Mouse (Mus musculus) right cerebral cortex, adult 18-20 months (tissue): ENCODE data around the gene Zfand3.
A peak's percentile ranks its signal among the peaks of the same experiment; 100 is the strongest.

Experiments used
- DNase-seq: peaks from one replicate; pipeline ENCODE4 v3.0.0; 2022; ENCODE audit warnings: mixed read lengths

The Zfand3 gene

DNA sequence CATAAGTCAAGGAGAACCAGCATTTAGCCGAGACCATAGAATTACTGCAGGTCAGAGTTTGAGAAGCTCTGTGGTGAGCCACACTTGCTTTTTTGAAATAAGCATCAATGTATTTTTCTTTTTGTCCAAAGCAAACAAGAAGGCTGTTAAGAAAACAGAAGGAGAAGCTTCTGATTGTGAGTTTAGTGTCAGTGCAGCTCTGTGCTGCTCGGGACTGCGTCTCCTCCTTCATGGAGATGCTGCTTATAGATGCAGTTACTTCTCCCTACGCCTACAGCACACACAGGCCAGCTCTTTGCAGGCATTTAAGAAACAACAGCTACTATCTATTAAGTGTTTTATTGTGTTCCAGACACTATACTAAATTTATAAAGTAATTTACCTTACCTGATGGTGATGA lies 107.5 kb downstream of the Zfand3 start:
- no peak for DNase-seq

DNA sequence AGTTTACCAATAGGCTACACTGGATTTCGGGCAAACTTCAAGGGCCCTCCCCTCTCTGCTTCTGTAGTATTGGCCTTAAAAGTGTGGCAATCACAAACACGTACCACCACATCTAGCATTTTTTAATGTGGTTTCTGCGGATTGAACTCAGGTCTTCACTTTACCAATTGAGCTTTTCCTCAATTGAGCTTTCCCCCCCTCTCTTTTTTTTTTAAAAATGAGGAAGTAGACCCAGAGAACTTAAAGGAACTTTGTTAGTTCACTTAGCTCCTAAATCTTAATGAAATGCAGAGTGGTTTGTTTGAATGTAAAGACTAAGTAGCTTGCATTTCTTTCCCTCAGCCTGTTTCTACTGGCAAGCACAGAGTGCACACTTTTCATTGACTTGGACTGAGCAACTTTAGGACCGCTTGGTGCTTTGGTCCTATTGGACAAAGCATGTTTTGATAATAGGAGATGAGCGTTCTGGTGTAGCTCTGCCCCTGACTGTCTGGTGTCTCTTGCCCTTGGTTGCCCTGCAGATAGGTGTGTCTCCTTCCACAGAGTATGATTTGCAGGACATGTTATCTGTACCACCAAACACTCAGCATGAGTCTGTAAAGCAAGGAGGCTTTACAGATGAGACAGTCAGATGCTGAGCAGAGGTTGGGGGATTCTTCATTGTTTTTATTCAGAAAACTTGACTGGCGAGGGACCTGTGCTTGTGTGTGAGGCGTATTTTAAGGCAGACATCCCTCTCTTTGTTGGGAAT lies 108.2 kb downstream of the Zfand3 start:
- no peak for DNase-seq

DNA sequence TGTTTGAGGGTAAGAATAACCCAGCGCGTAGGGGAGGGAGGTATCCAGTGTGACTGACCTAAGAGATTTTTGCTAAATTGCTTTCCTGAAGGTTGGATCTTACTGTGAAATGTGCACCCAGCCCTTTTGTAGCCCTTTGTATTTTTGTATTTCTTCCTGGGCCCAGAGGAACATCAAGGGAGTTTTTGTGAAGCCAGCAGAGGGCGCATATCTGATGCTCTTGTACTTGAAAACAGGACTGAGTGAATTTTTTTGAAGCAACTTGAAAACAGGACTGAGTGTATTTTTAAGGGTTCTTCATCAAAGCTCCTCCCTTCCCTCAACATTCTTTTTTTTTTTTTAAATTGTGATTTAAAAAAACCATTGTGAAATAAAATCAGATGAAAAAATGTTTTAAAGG lies 110.2 kb downstream of the Zfand3 start:
- DNase-seq = peak; percentile 35

DNA sequence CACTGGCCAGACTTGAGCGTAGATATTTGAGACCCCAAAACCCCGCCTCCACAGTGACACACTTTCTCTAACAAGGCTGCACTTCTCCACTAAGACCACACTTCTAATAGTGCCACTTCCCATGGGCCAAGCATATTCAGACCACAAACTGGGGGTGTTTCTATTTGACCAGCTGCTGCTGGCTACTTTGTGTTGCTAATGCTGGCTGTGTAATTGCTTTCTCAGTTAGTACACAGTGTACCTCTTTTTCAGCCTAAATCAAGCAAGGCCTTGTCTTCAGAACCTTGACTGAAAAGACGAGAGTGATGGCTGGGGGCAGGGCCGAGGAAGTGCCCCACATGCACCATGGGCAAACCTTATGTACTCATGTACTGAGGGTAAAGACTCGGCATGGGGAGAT lies 111.7 kb downstream of the Zfand3 start:
- DNase-seq = peak; percentile 41

DNA sequence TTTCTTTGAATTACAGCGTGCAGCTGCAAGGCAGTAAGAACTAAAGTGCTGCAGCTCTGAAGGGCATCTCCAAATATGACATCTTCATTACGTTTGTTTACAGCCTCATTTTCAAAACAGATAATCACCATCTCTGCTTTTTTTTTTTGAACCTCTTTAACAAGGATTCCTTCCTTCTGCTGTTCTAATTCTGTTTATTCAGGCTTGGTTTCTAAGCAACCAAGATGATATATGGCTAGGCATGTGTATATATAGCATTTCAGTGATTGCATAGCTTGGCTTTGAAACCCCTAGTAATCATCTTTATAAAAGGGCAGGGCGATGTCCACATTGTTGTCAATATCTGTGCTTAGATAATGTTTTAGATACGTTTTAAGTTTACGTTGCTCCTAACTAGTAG lies 113.5 kb downstream of the Zfand3 start:
- no peak for DNase-seq

DNA sequence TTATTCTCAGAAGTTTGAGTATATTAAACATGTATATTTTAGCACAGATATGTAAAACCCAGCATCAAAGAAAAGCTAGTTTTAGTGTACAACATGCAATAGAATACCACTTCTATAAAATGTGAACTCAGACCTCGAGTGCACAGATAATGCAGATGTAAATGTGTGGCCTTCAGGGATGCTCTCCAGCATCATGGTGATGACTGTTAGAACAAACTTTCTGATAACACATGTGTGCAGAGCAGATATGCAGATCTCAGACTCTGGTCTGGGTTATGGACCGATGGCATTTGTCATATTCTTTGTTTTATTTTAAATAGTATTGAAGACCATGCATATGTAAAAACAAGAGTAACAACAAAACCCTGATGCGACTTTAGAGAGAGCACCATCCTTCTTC lies 117.7 kb downstream of the Zfand3 start:
- no peak for DNase-seq

DNA sequence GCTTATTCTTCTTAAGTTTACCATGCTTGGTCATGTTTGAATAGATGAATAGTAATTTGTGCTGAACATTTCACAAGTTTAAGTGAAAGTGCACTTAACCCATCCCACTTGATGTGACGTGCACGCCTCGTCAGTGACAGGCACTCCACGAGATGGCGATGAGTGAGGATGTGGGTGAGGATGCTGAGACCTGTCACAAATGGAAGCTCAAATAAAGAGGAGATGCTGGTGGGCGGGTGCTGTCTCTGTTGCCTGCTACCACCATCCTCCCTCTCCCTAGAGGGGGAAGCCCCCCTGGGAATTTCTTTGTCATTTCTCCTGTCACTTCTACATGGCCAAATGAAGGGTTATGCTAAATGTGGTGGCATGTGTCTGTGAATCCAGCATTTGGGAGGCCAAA lies 123.9 kb downstream of the Zfand3 start:
- no peak for DNase-seq

GRCm38 (mm10) chr17:30129220-30129619 lies 124.7 kb downstream of the Zfand3 start:
- DNase-seq = no peak

GRCm38 (mm10) chr17:30130326-30130725 lies 125.8 kb downstream of the Zfand3 start:
- DNase-seq = no peak

- DNase-seq = no peak
These were observed 129.1 kb downstream of the Zfand3 start for GRCm38 (mm10) chr17:30133641-30134040.

DNA sequence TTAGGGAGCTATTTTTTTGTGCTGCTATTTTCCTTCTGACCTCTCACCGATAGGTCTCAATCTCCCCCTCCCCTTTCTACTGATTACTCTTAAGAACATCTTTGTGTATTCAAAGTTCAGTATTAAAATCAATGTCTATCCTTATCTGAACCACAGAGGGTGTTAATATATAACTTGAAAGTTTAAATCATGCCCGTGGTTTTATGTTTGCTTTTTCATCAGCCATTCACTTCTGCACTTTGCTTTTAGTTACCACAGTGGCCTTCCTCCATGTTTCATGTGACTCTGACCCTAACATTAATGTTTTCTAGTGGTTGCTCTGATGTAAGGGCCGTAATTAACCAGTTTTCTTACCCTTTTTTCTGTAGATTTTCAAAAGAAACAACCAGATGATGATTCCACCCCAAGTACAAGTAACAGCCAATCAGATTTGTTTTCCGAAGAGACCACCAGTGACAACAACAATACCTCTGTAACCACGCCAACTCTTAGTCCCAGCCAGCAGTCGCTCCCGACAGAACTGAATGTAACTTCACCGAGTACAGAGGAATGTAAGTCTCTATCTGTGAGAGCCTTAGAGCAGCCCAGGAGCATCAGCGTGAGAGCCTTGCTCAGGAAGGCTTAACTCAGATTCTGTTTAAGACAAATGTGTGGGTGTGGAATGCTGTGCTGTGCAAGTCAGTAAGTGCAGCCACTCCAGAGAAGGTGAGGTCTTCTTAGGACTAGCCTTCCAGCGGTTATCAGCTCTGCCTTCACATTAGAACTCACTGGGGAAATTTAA lies 130.6 kb downstream of the Zfand3 start:
- peak; percentile 38 for DNase-seq

DNA sequence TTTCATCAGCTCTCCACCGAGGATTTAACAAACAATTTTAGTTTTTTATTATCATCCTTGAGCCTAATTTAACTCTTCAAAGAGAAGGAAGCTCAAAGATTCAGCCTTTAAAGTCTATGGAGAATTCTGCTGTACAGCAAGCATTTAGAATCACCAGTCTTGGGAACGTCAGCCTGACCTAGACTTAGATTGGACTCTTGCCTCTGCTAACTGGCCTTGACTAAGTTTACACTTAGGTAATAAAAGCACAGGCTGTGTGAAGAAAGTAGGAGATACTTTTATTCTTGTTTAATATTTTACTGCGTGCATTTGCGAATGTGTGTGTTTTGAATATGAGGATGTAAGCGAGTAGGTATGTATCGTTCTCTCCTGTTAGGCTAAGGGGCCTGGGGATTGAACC lies 131.4 kb downstream of the Zfand3 start:
- no peak for DNase-seq

GRCm38 (mm10) chr17:30136684-30137083 lies 132.2 kb downstream of the Zfand3 start:
- DNase-seq = no peak

GRCm38 (mm10) chr17:30137115-30137514 lies 132.6 kb downstream of the Zfand3 start:
- DNase-seq = no peak

DNA sequence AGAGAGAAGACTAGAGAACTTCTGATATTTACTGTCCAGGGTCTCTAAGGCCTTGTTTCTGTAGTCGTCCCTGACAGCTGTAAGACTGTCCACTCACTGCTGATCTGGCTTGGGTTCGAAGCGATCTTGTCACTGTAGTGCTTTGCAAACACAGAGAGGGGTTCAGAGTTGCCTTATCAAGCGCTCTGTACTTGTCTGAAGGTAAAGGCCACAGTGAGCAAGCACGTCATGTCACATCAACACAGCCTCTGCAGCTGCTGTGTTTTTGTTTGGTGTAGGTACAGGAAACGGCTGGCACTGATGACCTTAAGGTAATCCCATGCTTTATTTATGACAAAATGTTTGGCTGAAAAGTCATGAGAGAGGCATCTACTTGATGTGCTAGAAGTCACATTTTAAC lies 139.6 kb downstream of the Zfand3 start:
- DNase-seq = no peak

DNA sequence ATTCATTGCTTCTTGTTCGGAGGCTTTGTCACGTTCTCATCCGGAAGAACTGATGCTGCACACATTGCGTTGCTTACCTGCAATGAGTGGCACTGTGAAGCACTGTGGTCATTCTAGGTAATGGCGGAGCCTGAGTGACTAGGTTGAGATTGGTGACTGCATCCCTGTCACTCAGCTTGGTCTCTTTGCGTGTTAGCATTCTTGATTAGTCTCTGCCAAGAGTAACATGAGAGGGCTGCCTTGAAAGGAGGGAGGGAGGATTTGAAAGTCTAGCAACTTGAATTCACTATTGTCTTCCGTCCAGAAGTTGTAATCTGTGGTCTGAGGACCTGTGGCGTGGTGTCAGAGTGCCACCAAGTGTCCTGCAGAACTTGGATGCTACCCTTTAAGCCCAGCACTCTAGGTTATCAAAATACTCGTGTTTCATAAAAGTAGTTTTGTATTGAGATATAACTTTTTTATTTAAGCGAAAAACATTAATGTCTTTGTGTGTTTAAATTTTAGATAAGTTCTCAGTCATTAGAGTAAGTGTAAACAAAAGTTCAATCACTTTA lies 141.1 kb downstream of the Zfand3 start:
- no peak for DNase-seq

DNA sequence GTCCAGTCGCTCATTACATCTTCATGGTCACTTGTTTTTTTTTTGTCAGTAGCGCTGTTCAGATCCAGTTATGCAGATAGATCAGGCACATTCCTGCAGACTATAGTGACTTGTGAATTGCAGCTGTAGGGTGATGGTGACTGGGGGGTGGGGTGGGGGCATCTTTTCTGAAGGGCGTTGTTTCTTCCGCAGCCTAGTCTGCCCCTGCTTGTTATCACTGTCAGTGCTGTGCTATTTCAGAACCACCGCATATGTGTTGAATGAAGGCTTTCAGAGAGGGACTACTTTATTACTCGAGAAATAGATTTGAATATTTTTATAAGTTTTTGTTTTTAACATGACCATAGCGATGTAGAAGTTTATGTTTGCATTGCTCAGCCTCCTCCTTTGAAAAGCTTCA lies 142.0 kb downstream of the Zfand3 start:
- no peak for DNase-seq

GRCm38 (mm10) chr17:30147897-30148296 lies 143.4 kb downstream of the Zfand3 start:
- no peak for DNase-seq

- DNase-seq = no peak
These were observed 143.8 kb downstream of the Zfand3 start for GRCm38 (mm10) chr17:30148320-30148719.

DNA sequence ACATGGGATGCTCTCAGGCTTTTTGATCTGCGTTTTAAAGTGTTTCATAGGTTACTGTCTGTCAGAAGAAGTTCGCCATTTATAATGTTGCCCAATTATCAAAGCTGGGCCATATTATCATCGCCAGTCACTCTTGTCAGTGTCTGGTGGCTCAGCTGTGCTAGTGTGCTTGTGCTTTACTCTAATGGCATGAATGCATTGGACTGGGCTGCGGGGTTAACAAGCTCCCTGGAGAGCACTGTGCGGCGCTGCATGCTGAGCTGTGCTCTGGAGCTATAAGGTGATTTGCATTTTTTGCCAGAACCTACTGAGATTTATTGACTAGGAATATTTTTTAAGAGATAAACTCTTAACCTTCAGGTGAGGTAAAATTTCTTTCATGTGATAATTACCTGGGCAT lies 145.4 kb downstream of the Zfand3 start:
- no peak for DNase-seq

DNA sequence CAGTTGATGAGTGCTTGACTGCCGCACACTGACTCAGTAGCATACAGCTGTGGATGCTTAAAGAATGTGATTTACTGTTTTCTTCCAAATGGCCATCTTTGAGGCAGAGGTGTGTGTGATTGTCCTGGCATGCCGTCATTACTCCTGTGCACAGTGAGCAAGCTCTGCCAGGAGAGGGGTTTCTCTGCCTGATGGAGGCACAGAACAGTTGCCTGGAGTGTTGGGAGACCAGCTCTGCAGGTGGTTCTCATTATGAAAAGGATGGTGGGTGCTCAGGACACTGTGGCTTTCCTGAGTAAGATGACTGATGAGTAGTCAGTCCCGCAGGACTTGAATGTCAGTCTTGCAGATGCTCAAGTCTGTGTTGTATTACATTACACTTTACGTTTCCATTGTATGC lies 149.6 kb downstream of the Zfand3 start:
- no peak for DNase-seq

DNA sequence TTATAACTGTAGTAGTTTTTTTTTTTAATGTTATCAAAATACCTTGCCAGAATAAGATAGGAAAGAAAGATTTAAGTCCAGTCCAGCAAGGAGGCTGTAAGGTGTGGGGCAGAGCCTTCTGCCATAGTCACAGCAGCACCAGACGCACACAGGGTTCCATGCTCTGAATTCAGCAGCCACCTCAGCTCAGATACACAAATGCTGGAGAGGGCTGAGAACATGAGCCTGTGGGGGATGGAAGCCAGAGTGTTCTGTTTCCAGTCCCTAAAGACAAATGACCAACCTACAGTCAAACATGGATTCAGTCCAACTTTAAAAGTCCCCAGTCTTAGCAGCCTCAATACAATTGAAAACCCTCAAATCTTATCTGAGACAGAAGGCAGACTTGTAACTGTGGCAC lies 150.3 kb downstream of the Zfand3 start:
- no peak for DNase-seq

GRCm38 (mm10) chr17:30155411-30155925 lies 150.9 kb downstream of the Zfand3 start:
- DNase-seq = no peak
